Mouse (Mus musculus) CH12.LX (cell line): Measurements from ENCODE around the gene Galnt9. TPM values are rescaled to one million over a fixed set of nuclear protein-coding genes. Genes with fewer than 3 reads are reported as not detected.

Experiments
- DNase-seq: peaks from one replicate; pipeline ENCODE4 v3.0.0-alpha.2; 2013; ENCODE audit errors: extremely low read depth
- H3K27ac ChIP-seq: 2 replicates; pipeline ENCODE4 v1.5.1; 2012; ENCODE audit warnings: low read depth, mild to moderate bottlenecking, control low read depth, moderate library complexity; ENCODE audit not compliant: insufficient read depth
- H3K27me3 ChIP-seq: replicated peaks from 2 replicates; pipeline ENCODE3; 2012; ENCODE audit warnings: inconsistent platforms
- H3K36me3 ChIP-seq, 2 experiments: replicated peaks in 1 of 2; 2 replicates each; pipeline versions ENCODE3 to v1.6.1; 2012; ENCODE audit warnings: inconsistent platforms in 1 of 2, low read length in 1 of 2, mild to moderate bottlenecking in 1 of 2, mixed read lengths in 1 of 2, moderate library complexity in 1 of 2; ENCODE audit not compliant: control insufficient read depth in 1 of 2, insufficient read depth in 1 of 2
- H3K4me1 ChIP-seq, 2 experiments: 2 replicates each; pipeline ENCODE4 v1.6.1; 2012; ENCODE audit warnings: inconsistent platforms in 1 of 2, moderate library complexity in 1 of 2; ENCODE audit not compliant: insufficient read depth in 2 of 2, control insufficient read depth in 1 of 2
- H3K4me2 ChIP-seq: 2 replicates; pipeline ENCODE4 v1.6.1; 2012; ENCODE audit warnings: low read depth, mild to moderate bottlenecking, control low read depth; ENCODE audit not compliant: poor library complexity, insufficient read depth, severe bottlenecking
- H3K4me3 ChIP-seq, 3 experiments: fragments of 150-350 bp in 1 of 3; sonication (generic) in 1 of 3; replicated peaks in 1 of 3; 2 replicates each; pipeline versions ENCODE3 to v1.5.1; 2011 to 2012; ENCODE audit warnings: low read depth in 2 of 3, low read length in 2 of 3, mild to moderate bottlenecking in 2 of 3, moderate library complexity in 2 of 3, control low read depth in 1 of 3, improper control_type of control experiment in 1 of 3, inconsistent platforms in 1 of 3, mixed read lengths in 1 of 3; ENCODE audit not compliant: poor library complexity in 1 of 3
- H3K79me2 ChIP-seq: replicated peaks from 2 replicates; pipeline ENCODE4 v1.6.1; 2012; ENCODE audit warnings: mild to moderate bottlenecking, moderate library complexity; ENCODE audit not compliant: control insufficient read depth, poor library complexity, insufficient read depth, severe bottlenecking; ENCODE audit errors: extremely low read depth
- H3K9ac ChIP-seq: 2 replicates; pipeline ENCODE4 v1.6.1; 2012; ENCODE audit warnings: low read depth, mild to moderate bottlenecking, control low read depth, moderate library complexity; ENCODE audit not compliant: insufficient read depth
- H3K9me3 ChIP-seq: replicated peaks from 2 replicates; pipeline ENCODE3; 2012; ENCODE audit warnings: low read length, inconsistent platforms, mixed read lengths
- BHLHE40 ChIP-seq: IDR thresholded peaks from 2 replicates; pipeline ENCODE4 v1.6.1; 2011; ENCODE audit warnings: mild to moderate bottlenecking, low read depth, low read length, improper control_type of control experiment
- E2F4 ChIP-seq: IDR thresholded peaks from 2 replicates; pipeline ENCODE4 v1.6.1; 2011; ENCODE audit warnings: low read depth, low read length, improper control_type of control experiment; ENCODE audit not compliant: insufficient replicate concordance
- GABPA ChIP-seq: IDR thresholded peaks from 2 replicates; pipeline ENCODE4 v1.6.1; 2012; ENCODE audit warnings: low read depth, low read length, improper control_type of control experiment, inconsistent platforms; ENCODE audit not compliant: insufficient replicate concordance
- HCFC1 ChIP-seq: IDR thresholded peaks from 2 replicates; pipeline ENCODE4 v1.6.1; 2012; ENCODE audit warnings: low read depth, mild to moderate bottlenecking, inconsistent platforms, low read length, improper control_type of control experiment
- JUN ChIP-seq: IDR thresholded peaks from 2 replicates; pipeline ENCODE4 v1.6.1; 2011; ENCODE audit warnings: low read depth, mild to moderate bottlenecking, low read length, improper control_type of control experiment, moderate library complexity; ENCODE audit not compliant: insufficient read depth
- KAT2A ChIP-seq: IDR thresholded peaks from 2 replicates; pipeline ENCODE4 v1.6.1; 2012; ENCODE audit warnings: low read length, improper control_type of control experiment, inconsistent platforms; ENCODE audit not compliant: insufficient replicate concordance
- MAFK ChIP-seq: IDR thresholded peaks from 2 replicates; pipeline ENCODE4 v1.6.1; 2011; ENCODE audit warnings: low read length, improper control_type of control experiment; ENCODE audit not compliant: insufficient replicate concordance
- MAZ ChIP-seq: IDR thresholded peaks from 2 replicates; pipeline ENCODE4 v1.6.1; 2012; ENCODE audit warnings: low read depth, mild to moderate bottlenecking, inconsistent platforms, low read length, improper control_type of control experiment, moderate library complexity
- NRF1 ChIP-seq: IDR thresholded peaks from 2 replicates; pipeline ENCODE4 v1.6.1; 2014; ENCODE audit warnings: low read depth, mild to moderate bottlenecking, inconsistent platforms, low read length, improper control_type of control experiment, moderate library complexity
- RCOR1 ChIP-seq: conservative IDR thresholded peaks from 2 replicates; pipeline ENCODE4 v1.6.1; 2012; ENCODE audit warnings: low read depth, mild to moderate bottlenecking, inconsistent platforms, low read length, improper control_type of control experiment
- SMC3 ChIP-seq: IDR thresholded peaks from 2 replicates; pipeline ENCODE4 v1.6.1; 2011; ENCODE audit warnings: low read depth, low read length, improper control_type of control experiment
- UBTF ChIP-seq: IDR thresholded peaks from 2 replicates; pipeline ENCODE4 v1.6.1; 2012; ENCODE audit warnings: low read depth, mild to moderate bottlenecking, inconsistent platforms, low read length, improper control_type of control experiment, moderate library complexity
- USF1 ChIP-seq: IDR thresholded peaks from 2 replicates; pipeline ENCODE4 v1.6.1; 2014; ENCODE audit warnings: low read depth, mild to moderate bottlenecking, inconsistent platforms, low read length, improper control_type of control experiment
- USF2 ChIP-seq: conservative IDR thresholded peaks from 2 replicates; pipeline ENCODE4 v1.6.1; 2011; ENCODE audit warnings: low read depth, low read length, improper control_type of control experiment
- ZC3H11A ChIP-seq: IDR thresholded peaks from 2 replicates; pipeline ENCODE4 v1.6.1; 2012; ENCODE audit warnings: low read depth, mild to moderate bottlenecking, inconsistent platforms, low read length, improper control_type of control experiment
- dilution Hi-C: fragments of 300-500 bp; cut with MboI; formaldehyde crosslinking; loops from 2 replicates; pipeline ENCODE4 v1.14.3; 2020; ENCODE audit warnings: low sequenced_read_pairs; ENCODE audit not compliant: extremely low pct_unique_long_range_greater_than_20kb, extremely low pct_ligation_motif_present
- in situ Hi-C: fragments of 300-500 bp; cut with MboI; formaldehyde crosslinking; loops from 3 replicates; pipeline ENCODE4 v1.14.3; 2019; ENCODE audit warnings: low sequenced_read_pairs, low pct_ligation_motif_present, low pct_unique_long_range_greater_than_20kb, mixed read lengths
- polyA plus RNA-seq: library from polyadenylated mRNA; unstranded; fragments of >175 nt; gene quantifications from 2 replicates; pipeline ENCODE4 v1.2.1, GENCODE M21; 2012; ENCODE audit warnings: low read depth; ENCODE audit not compliant: insufficient read length
- total RNA-seq, 2 experiments: library from RNA; depleted of rRNA; stranded (reverse); fragments of 300-350 nt in 1 of 2; fragments of >200 nt in 1 of 2; gene quantifications; 2 replicates each; pipeline ENCODE4 v1.2.3; 2012 to 2014

Galnt9 gene
- total and polyA plus RNA-seq, 3 experiments: not detected

DNA sequence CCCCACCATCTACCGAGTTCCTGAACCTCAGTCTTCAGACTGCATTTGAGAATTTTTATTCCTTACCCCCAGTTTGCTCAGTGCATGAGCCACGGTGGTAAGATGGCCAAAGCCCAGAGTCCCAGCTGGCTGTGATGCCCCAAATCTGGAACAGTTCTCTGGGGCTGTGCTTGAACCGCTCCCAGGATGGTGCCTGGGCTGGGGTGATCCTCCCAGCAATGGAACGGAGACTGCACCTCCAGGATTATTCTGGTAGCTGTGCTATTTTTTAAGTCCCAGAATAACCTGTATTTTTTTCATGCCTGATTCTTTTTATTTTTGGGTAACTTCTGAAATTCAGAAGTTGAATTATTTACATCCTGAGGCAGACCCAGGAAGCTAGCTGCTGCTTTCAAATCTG is 35.1 kb downstream of the Galnt9 start:
- no peak overlapping the region for H3K4me3 ChIP-seq
- no peak overlapping the region for H3K9ac ChIP-seq
- no peaks in the 10 kb centered on the region for H3K79me2 ChIP-seq
- in situ Hi-C loops: no loop called here
- H3K27me3 ChIP-seq: peaks cover 35% of the 10 kb centered on the region
- H3K36me3 ChIP-seq: no peaks in the 10 kb centered on the region
- dilution Hi-C loops: no loop called here
- no peak for DNase-seq
- no peak overlapping the region for H3K27ac ChIP-seq
- TF ChIP-seq ZC3H11A (no peak), JUN (no peak), MAZ (no peak), E2F4 (no peak), NRF1 (no peak), RCOR1 (no peak), KAT2A (no peak), SMC3 (no peak), HCFC1 (no peak), GABPA (no peak), BHLHE40 (no peak), USF1 (no peak), USF2 (no peak), UBTF (no peak), MAFK (no peak)
- no peak overlapping the region for H3K4me2 ChIP-seq
- H3K4me1 ChIP-seq: peaks cover 8 to 9% of the 10 kb centered on the region in 2 experiments
- H3K9me3 ChIP-seq: no peaks in the 10 kb centered on the region

DNA sequence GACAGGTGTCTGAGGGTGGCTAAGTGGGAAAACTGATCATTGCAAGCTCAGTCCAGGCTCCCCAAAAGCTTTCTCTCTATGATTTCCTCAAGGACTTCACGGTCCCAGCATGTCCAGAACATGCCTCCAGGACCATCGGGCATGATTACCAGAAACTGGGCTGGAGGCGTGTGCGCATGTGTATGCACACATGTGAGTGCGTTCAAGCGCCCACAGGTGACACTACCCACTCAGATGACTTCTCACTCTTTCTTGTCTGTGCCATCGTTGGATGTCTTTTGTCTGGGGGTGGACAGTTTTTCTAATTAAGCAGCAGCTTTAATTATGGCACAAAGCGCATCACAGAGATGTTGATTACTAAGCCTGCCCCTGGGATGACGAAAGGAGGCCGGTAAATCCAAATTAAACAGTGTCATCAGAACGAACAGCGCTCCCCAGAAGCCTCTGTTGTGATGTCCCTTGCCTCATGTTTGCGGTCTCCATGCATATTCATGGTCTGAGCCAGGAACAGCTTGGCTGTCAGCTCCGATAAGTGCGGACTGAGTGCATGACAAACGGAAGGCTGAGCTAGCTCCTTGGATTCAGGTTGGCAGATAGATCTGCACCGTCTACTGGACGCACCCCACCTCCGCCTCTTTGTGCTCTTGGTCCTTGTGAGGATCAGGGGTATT is 36.5 kb downstream of the Galnt9 start:
- H3K4me2 ChIP-seq: no peak overlapping the region
- no peaks in the 10 kb centered on the region for H3K36me3 ChIP-seq
- no peak overlapping the region for H3K27ac ChIP-seq
- no peak overlapping the region for H3K9ac ChIP-seq
- no peak overlapping the region for H3K4me3 ChIP-seq
- H3K79me2 ChIP-seq: no peaks in the 10 kb centered on the region
- no peak for DNase-seq
- in situ Hi-C loops (no loop called here), dilution Hi-C loops (no loop called here)
- peaks cover 8 to 9% of the 10 kb centered on the region in 2 experiments for H3K4me1 ChIP-seq
- no peak for TF ChIP-seq MAFK
- H3K27me3 ChIP-seq: peaks cover 23% of the 10 kb centered on the region
- no peaks in the 10 kb centered on the region for H3K9me3 ChIP-seq
